Mouse (Mus musculus) liver, embryonic 14.5 days (tissue): ENCODE measurements at regions not wholly inside any gene's neighbourhood (a gene's known extent, or its start where the extent isn't known, plus 50 kb on each side); places are given as distances from the start of the nearest gene placed in this dataset.

Experiments used
- CTCF ChIP-seq: IDR thresholded peaks from 2 replicates; pipeline ENCODE4 v1.5.1; 2016; ENCODE audit warnings: antibody characterized with exemption, low read depth, control low read depth
- EP300 ChIP-seq: IDR thresholded peaks from 2 replicates; pipeline ENCODE4 v1.6.1; 2016; ENCODE audit warnings: antibody characterized with exemption, low read depth

GRCm38 (mm10) chr4:29130485-29130884 is 317.6 kb downstream of the Epha7 start:
- TF ChIP-seq EP300 (peak; percentile 18; the same call in 1 of the 2 replicates), CTCF (no peak)
